Mouse (Mus musculus): ENCODE results near the gene Pbld1.

DNA sequence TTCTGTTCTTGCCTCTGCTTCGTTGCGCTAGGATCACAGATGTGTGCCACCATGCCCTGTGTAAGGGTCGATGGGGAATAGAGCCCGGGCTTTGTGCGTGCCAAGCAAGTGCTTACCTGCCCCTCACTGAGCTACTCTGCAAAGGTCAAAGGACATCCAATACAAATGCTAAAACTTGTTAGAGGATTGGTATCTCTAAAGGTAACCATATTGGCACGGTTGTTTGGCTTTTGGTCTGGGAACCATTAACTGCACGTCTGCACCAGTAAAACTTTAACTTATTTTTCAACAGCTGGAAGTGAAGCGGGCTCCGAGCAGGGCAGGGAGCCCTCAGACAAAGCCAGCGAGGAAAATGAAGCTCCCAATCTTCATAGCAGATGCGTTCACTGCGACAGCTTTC lies 1.3 kb downstream of the Pbld1 start:
- TF ChIP-seq FLI1 (IDR thresholded peaks at IDR 0.05; ENCODE audit: low read length), result no peak
- TF ChIP-seq GATA1 (IDR thresholded peaks at IDR 0.05; ENCODE audit: borderline replicate concordance, low read length), result no peak

Measured in megakaryocyte, embryonic 14.5 days (primary cell).